Mouse (Mus musculus) ES-E14 (cell line): Measurements from ENCODE around the gene Piezo1.

Experiments used
- ZC3H11A ChIP-seq: IDR thresholded peaks from 2 replicates; pipeline ENCODE4 v1.6.1; 2012; ENCODE audit warnings: low read depth, mild to moderate bottlenecking, inconsistent platforms, low read length, borderline replicate concordance
- ZNF384 ChIP-seq: IDR thresholded peaks from 2 replicates; pipeline ENCODE4 v1.6.1; 2012; ENCODE audit warnings: low read depth, low read length, inconsistent platforms

DNA sequence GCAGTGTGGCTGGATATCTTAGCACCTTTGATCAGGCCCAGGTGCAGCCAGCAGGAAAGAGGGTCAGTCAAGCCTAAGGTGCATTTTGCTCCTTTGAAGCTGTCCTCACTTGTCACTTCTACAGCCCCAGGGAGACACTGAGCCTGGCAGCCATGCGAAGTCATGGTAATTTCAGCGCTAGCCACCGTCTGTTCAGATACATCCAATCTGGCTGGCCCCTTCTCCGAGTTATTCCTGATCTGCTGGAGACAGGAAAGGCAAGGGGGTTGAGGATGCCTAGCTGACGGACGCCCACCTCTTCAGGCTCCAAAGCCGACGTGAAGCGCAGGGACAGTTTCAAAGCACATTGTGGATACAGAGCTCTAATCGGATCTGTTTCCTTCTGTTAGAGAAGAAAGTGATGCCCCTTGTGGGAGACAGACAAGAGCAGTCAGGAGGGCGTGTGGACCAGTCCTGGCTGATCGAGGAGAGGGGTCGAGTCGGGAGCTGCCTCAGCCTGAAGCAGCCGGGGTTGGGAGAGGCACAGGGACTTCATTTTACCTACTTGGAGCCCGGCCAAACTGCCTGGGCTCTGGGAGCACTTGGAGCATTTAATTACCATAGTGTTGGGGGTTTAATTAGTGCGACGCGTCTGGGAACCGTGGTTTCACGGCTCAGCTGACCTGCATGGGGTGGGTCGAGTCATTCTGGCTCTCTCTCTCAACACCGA is 27.3 kb downstream of the Piezo1 start:
- TF ChIP-seq ZNF384 = no peak
- no peak for TF ChIP-seq ZC3H11A
